Mouse (Mus musculus): ENCODE measurements at regions not wholly inside any gene's neighbourhood (a gene's known extent, or its start where the extent isn't known, plus 50 kb on each side); places are given as distances from the start of the nearest gene placed in this dataset.

DNA sequence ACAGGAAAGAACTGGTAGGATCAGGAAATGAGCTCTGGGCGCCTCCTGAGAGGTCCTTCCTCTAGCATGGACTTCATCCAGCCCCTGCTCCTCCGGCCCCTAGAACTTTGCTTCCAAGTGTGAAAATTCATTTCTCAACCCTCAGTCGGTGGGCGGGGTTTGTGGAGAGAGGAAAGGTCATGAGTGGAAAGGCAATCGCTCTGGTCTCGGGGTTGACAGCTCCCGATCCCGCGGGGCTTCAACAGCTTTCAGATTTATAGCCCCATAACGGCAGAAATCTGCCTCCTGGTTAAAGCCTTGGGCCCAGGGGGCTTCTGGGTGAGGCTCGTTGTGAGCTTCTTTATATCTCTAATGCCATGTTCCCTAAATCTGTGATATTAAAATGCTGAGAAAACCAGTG, 184.2 kb upstream of the Spaca1 start:
- TF ChIP-seq CTCF (IDR thresholded peaks at IDR 0.05) (no peak), EP300 (IDR thresholded peaks at IDR 0.05) (no peak)
